Mouse (Mus musculus) CH12.LX (cell line): Measurements from ENCODE around the gene Lss. TPM values are rescaled to one million over a fixed set of nuclear protein-coding genes. Genes with fewer than 3 reads are reported as not detected.

Experiments
- DNase-seq: peaks from one replicate; pipeline ENCODE4 v3.0.0-alpha.2; 2013; ENCODE audit errors: extremely low read depth
- H3K27ac ChIP-seq: 2 replicates; pipeline ENCODE4 v1.5.1; 2012; ENCODE audit warnings: low read depth, mild to moderate bottlenecking, control low read depth, moderate library complexity; ENCODE audit not compliant: insufficient read depth
- H3K27me3 ChIP-seq: replicated peaks from 2 replicates; pipeline ENCODE3; 2012; ENCODE audit warnings: inconsistent platforms
- H3K36me3 ChIP-seq, 2 experiments: replicated peaks in 1 of 2; 2 replicates each; pipeline versions ENCODE3 to v1.6.1; 2012; ENCODE audit warnings: inconsistent platforms in 1 of 2, low read length in 1 of 2, mild to moderate bottlenecking in 1 of 2, mixed read lengths in 1 of 2, moderate library complexity in 1 of 2; ENCODE audit not compliant: control insufficient read depth in 1 of 2, insufficient read depth in 1 of 2
- H3K4me1 ChIP-seq, 2 experiments: 2 replicates each; pipeline ENCODE4 v1.6.1; 2012; ENCODE audit warnings: inconsistent platforms in 1 of 2, moderate library complexity in 1 of 2; ENCODE audit not compliant: insufficient read depth in 2 of 2, control insufficient read depth in 1 of 2
- H3K4me2 ChIP-seq: 2 replicates; pipeline ENCODE4 v1.6.1; 2012; ENCODE audit warnings: low read depth, mild to moderate bottlenecking, control low read depth; ENCODE audit not compliant: poor library complexity, insufficient read depth, severe bottlenecking
- H3K4me3 ChIP-seq, 3 experiments: fragments of 150-350 bp in 1 of 3; sonication (generic) in 1 of 3; replicated peaks in 1 of 3; 2 replicates each; pipeline versions ENCODE3 to v1.5.1; 2011 to 2012; ENCODE audit warnings: low read depth in 2 of 3, low read length in 2 of 3, mild to moderate bottlenecking in 2 of 3, moderate library complexity in 2 of 3, control low read depth in 1 of 3, improper control_type of control experiment in 1 of 3, inconsistent platforms in 1 of 3, mixed read lengths in 1 of 3; ENCODE audit not compliant: poor library complexity in 1 of 3
- H3K79me2 ChIP-seq: replicated peaks from 2 replicates; pipeline ENCODE4 v1.6.1; 2012; ENCODE audit warnings: mild to moderate bottlenecking, moderate library complexity; ENCODE audit not compliant: control insufficient read depth, poor library complexity, insufficient read depth, severe bottlenecking; ENCODE audit errors: extremely low read depth
- H3K9ac ChIP-seq: 2 replicates; pipeline ENCODE4 v1.6.1; 2012; ENCODE audit warnings: low read depth, mild to moderate bottlenecking, control low read depth, moderate library complexity; ENCODE audit not compliant: insufficient read depth
- H3K9me3 ChIP-seq: replicated peaks from 2 replicates; pipeline ENCODE3; 2012; ENCODE audit warnings: low read length, inconsistent platforms, mixed read lengths
- BHLHE40 ChIP-seq: IDR thresholded peaks from 2 replicates; pipeline ENCODE4 v1.6.1; 2011; ENCODE audit warnings: mild to moderate bottlenecking, low read depth, low read length, improper control_type of control experiment
- CHD1 ChIP-seq: IDR thresholded peaks from 2 replicates; pipeline ENCODE4 v1.6.1; 2012; ENCODE audit warnings: low read depth, low read length, improper control_type of control experiment, inconsistent platforms
- E2F4 ChIP-seq: IDR thresholded peaks from 2 replicates; pipeline ENCODE4 v1.6.1; 2011; ENCODE audit warnings: low read depth, low read length, improper control_type of control experiment; ENCODE audit not compliant: insufficient replicate concordance
- ELF1 ChIP-seq: IDR thresholded peaks from 2 replicates; pipeline ENCODE4 v1.6.1; 2014; ENCODE audit warnings: low read depth, mild to moderate bottlenecking, inconsistent platforms, low read length, improper control_type of control experiment
- ETS1 ChIP-seq: conservative IDR thresholded peaks from 2 replicates; pipeline ENCODE4 v1.6.1; 2012; ENCODE audit warnings: low read depth, mild to moderate bottlenecking, inconsistent platforms, low read length, improper control_type of control experiment, moderate library complexity
- IRF4 ChIP-seq: IDR thresholded peaks from 2 replicates; pipeline ENCODE4 v1.6.1; 2014; ENCODE audit warnings: low read depth, mild to moderate bottlenecking, inconsistent platforms, low read length, improper control_type of control experiment
- JUN ChIP-seq: IDR thresholded peaks from 2 replicates; pipeline ENCODE4 v1.6.1; 2011; ENCODE audit warnings: low read depth, mild to moderate bottlenecking, low read length, improper control_type of control experiment, moderate library complexity; ENCODE audit not compliant: insufficient read depth
- KAT2A ChIP-seq: IDR thresholded peaks from 2 replicates; pipeline ENCODE4 v1.6.1; 2012; ENCODE audit warnings: low read length, improper control_type of control experiment, inconsistent platforms; ENCODE audit not compliant: insufficient replicate concordance
- MAZ ChIP-seq: IDR thresholded peaks from 2 replicates; pipeline ENCODE4 v1.6.1; 2012; ENCODE audit warnings: low read depth, mild to moderate bottlenecking, inconsistent platforms, low read length, improper control_type of control experiment, moderate library complexity
- MEF2A ChIP-seq: IDR thresholded peaks from 2 replicates; pipeline ENCODE4 v1.6.1; 2014; ENCODE audit warnings: low read depth, mild to moderate bottlenecking, inconsistent platforms, low read length, improper control_type of control experiment, borderline replicate concordance
- MYC ChIP-seq: IDR thresholded peaks from 2 replicates; pipeline ENCODE4 v1.6.1; 2011; ENCODE audit warnings: low read depth, mild to moderate bottlenecking, improper control_type of control experiment, low read length
- NELFE ChIP-seq: IDR thresholded peaks from 2 replicates; pipeline ENCODE4 v1.6.1; 2011; ENCODE audit warnings: low read depth, low read length, improper control_type of control experiment
- POLR2A ChIP-seq: IDR thresholded peaks from 2 replicates; pipeline ENCODE4 v1.6.1; 2011; ENCODE audit warnings: low read depth, mild to moderate bottlenecking, improper control_type of control experiment, low read length
- POLR2AphosphoS2 ChIP-seq: IDR thresholded peaks from 2 replicates; pipeline ENCODE4 v1.6.1; 2011; ENCODE audit warnings: low read depth, low read length, improper control_type of control experiment
- RAD21 ChIP-seq: IDR thresholded peaks from 2 replicates; pipeline ENCODE4 v1.6.1; 2011; ENCODE audit warnings: low read depth, mild to moderate bottlenecking, low read length, improper control_type of control experiment, moderate library complexity
- SIN3A ChIP-seq: IDR thresholded peaks from 2 replicates; pipeline ENCODE4 v1.6.1; 2012; ENCODE audit warnings: low read length, improper control_type of control experiment, inconsistent platforms
- SMC3 ChIP-seq: IDR thresholded peaks from 2 replicates; pipeline ENCODE4 v1.6.1; 2011; ENCODE audit warnings: low read depth, low read length, improper control_type of control experiment
- TBP ChIP-seq: conservative IDR thresholded peaks from 2 replicates; pipeline ENCODE4 v1.6.1; 2011; ENCODE audit warnings: low read depth, low read length, improper control_type of control experiment
- TCF12 ChIP-seq: IDR thresholded peaks from 2 replicates; pipeline ENCODE4 v1.6.1; 2014; ENCODE audit warnings: low read depth, mild to moderate bottlenecking, inconsistent platforms, low read length, improper control_type of control experiment
- USF2 ChIP-seq: conservative IDR thresholded peaks from 2 replicates; pipeline ENCODE4 v1.6.1; 2011; ENCODE audit warnings: low read depth, low read length, improper control_type of control experiment
- ZNF384 ChIP-seq: IDR thresholded peaks from 2 replicates; pipeline ENCODE4 v1.6.1; 2012; ENCODE audit warnings: low read depth, low read length, improper control_type of control experiment, inconsistent platforms
- dilution Hi-C: fragments of 300-500 bp; cut with MboI; formaldehyde crosslinking; loops from 2 replicates; pipeline ENCODE4 v1.14.3; 2020; ENCODE audit warnings: low sequenced_read_pairs; ENCODE audit not compliant: extremely low pct_unique_long_range_greater_than_20kb, extremely low pct_ligation_motif_present
- in situ Hi-C: fragments of 300-500 bp; cut with MboI; formaldehyde crosslinking; loops from 3 replicates; pipeline ENCODE4 v1.14.3; 2019; ENCODE audit warnings: low sequenced_read_pairs, low pct_ligation_motif_present, low pct_unique_long_range_greater_than_20kb, mixed read lengths
- polyA plus RNA-seq: library from polyadenylated mRNA; unstranded; fragments of >175 nt; gene quantifications from 2 replicates; pipeline ENCODE4 v1.2.1, GENCODE M21; 2012; ENCODE audit warnings: low read depth; ENCODE audit not compliant: insufficient read length
- total RNA-seq, 2 experiments: library from RNA; depleted of rRNA; stranded (reverse); fragments of 300-350 nt in 1 of 2; fragments of >200 nt in 1 of 2; gene quantifications; 2 replicates each; pipeline ENCODE4 v1.2.3; 2012 to 2014

The Lss gene
- total and polyA plus RNA-seq, 3 experiments = 28.8 to 89.6 (median 37.7) TPM

DNA sequence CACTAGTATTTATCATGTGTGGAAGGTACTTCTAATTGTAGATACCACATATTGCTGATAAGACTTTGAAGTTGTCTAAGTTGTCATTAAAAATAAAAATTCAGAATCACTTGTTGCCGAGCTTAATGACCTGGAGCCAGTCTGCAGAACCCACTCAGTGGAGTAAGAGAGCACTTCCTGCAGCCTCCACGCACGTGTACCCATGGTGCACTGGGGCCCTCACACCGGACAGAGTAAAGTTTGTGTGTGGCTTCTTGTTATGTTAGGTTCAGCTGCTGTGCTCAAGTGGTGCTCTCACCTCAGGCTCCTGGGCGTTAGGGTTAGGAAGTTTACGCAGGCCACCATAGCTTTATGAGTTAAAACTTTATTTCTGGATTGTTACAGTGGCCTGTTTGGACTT, 35.9 kb upstream of the Lss start:
- Histone ChIP-seq H3K79me2 (no peaks in the 10 kb centered on the region), H3K36me3 (peaks cover 65 to 90% of the 10 kb centered on the region in 2 experiments), H3K27ac (no peak overlapping the region), H3K27me3 (no peaks in the 10 kb centered on the region), H3K9me3 (no peaks in the 10 kb centered on the region), H3K4me1 (no peaks in the 10 kb centered on the region), H3K9ac (no peak overlapping the region), H3K4me3 (no peak overlapping the region), H3K4me2 (no peak overlapping the region)
- no peak for TF ChIP-seq MEF2A
- TF ChIP-seq BHLHE40 = no peak
- TF ChIP-seq KAT2A = no peak
- TF ChIP-seq SIN3A = no peak
- no peak for TF ChIP-seq IRF4
- no peak for TF ChIP-seq POLR2A
- TF ChIP-seq SMC3 = no peak
- TF ChIP-seq MAZ = no peak
- no peak for TF ChIP-seq NELFE
- TF ChIP-seq CHD1 = no peak
- no peak for TF ChIP-seq USF2
- TF ChIP-seq MYC = no peak
- TF ChIP-seq ELF1 = no peak
- no peak for TF ChIP-seq POLR2AphosphoS2
- TF ChIP-seq ETS1 = no peak
- no peak for TF ChIP-seq RAD21
- no peak for TF ChIP-seq JUN
- TF ChIP-seq E2F4 = no peak
- TF ChIP-seq TBP = no peak
- TF ChIP-seq TCF12 = no peak
- dilution Hi-C loops (no loop called here), in situ Hi-C loops (no loop called here)
- DNase-seq = no peak

DNA sequence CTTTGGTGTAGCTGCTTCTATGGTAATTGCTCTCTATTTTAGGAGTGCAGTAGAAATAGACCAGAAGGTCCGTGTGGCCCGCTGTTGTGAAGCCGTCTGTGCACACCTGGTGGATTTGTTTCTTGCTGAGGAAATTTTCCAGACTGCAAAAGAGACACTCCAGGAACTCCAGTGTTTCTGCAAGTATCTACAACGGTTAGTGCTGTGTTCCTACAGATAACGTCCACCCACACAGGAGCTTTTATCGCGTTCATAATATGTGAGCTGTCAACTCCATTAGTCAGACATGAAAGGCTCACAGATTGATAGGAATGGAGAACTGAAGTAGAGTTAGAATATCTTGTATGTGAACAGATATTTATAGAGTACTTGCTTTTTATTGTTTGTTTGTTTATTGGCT, 35.0 kb upstream of the Lss start:
- no peak overlapping the region for H3K27ac ChIP-seq
- no peak overlapping the region for H3K4me2 ChIP-seq
- no peaks in the 10 kb centered on the region for H3K4me1 ChIP-seq
- dilution Hi-C loops (no loop called here), in situ Hi-C loops (no loop called here)
- TF ChIP-seq NELFE (no peak), POLR2A (no peak), ZNF384 (no peak), MYC (no peak), SIN3A (no peak)
- H3K27me3 ChIP-seq = no peaks in the 10 kb centered on the region
- H3K4me3 ChIP-seq = no peak overlapping the region
- no peak for DNase-seq
- no peaks in the 10 kb centered on the region for H3K9me3 ChIP-seq
- H3K36me3 ChIP-seq = peaks cover 63 to 89% of the 10 kb centered on the region in 2 experiments
- no peak overlapping the region for H3K9ac ChIP-seq
- no peaks in the 10 kb centered on the region for H3K79me2 ChIP-seq
